Mouse (Mus musculus): Measurements from ENCODE around the gene 4930432M17Rik. TPM values are rescaled to one million over a fixed set of nuclear protein-coding genes. Genes with fewer than 3 reads are reported as not detected.

The 4930432M17Rik gene
- polyA plus RNA-seq (2012; rRNA removed) (not detected in 2 replicates), polyA plus RNA-seq (2014; fragmentation: Nextera tagmentation; extraction: Ambion mirVana) (not detected in 2 replicates)

DNA sequence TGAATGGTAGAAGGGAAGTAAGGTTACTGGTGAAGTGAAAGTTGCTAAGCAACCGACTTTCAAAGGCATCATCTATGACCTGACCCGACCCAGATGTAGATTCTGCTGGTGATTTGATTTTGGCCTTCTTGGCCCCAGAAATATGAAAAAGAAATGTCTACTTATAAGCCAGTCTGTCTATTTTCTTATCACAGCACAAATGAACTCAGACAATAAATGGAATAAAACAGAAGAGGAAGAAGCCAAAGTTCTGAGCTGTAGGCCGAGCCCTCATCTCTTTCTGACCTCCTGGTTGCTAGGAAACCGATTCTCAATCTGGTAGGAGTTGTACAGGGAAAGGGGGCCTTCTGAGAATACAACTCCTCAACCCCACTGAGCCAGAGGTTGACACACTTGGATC lies at the start of gene 4930432M17Rik:
TSS of gene 4930432M17Rik (plus strand) at position 301 of the 400 bp plus-strand sequence.
- Histone ChIP-seq H3K27ac (no peak within 1 kb of the TSS), H3K27me3 (ENCODE audit: control insufficient read depth, insufficient read depth, low read length) (no peaks in the 10 kb centered on the region), H3K9me3 (ENCODE audit: control insufficient read depth, low read length) (no peaks in the 10 kb centered on the region), H3K9ac (replicated peaks) (no peak within 1 kb of the TSS), H3K4me3 (ENCODE audit: insufficient read depth in 1 of 2, low read depth in 2 of 2, low read length in 2 of 2) (no peak within 1 kb of the TSS), H3K4me2 (ENCODE audit: low read depth) (no peak within 1 kb of the TSS), H3K36me3 (replicated peaks; ENCODE audit: control insufficient read depth, insufficient read depth, low read depth) (no peaks in the 10 kb centered on the region), H3K4me1 (replicated peaks; ENCODE audit: control insufficient read depth in 2 of 2, insufficient read depth in 2 of 2, low read length in 1 of 2) (no peaks in the 10 kb centered on the region)
- TF ChIP-seq EP300 (IDR thresholded peaks at IDR 0.05; ENCODE audit: low read depth) (no peak), CTCF (IDR thresholded peaks at IDR 0.05; ENCODE audit: low read depth) (no peak)
- 51% methylated on average over 4 of the region's 4 CpGs for WGBS (ENCODE audit: insufficient replicate concordance)
- no peak for ATAC-seq (ENCODE audit: insufficient read depth)
- no peak for DNase-seq (ENCODE audit: low read depth in 3 of 3, low spot score in 3 of 3)

DNA sequence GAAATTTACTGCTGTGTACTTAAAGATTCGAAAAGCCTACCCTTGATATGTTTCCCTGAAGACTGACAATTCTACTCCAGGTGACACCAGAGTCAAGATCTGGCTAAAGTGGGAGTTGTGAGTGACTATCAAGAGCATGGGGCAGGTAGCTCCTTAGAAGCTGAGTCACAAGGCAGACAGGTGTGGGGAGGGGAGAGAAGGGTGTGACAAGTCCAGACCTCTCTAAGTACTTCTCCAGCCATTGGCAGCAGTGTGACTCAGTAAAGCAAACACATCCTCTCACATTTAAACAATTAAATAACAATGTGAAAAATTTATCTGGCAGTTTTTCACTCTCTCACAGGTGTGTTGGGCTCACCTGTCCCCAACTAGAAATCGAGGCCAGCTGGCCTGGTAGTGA lies 44.9 kb upstream of the 4930432M17Rik start:
- ATAC-seq (ENCODE audit: insufficient read depth) (no peak), DNase-seq (ENCODE audit: low read depth in 3 of 3, low spot score in 3 of 3) (no peak)
- no peak overlapping the region for H3K4me2 ChIP-seq (ENCODE audit: low read depth)
- no peaks in the 10 kb centered on the region for H3K9me3 ChIP-seq (ENCODE audit: control insufficient read depth, low read length)
- TF ChIP-seq CTCF (IDR thresholded peaks at IDR 0.05; ENCODE audit: low read depth) (no peak), EP300 (IDR thresholded peaks at IDR 0.05; ENCODE audit: low read depth) (no peak)
- no peaks in the 10 kb centered on the region for H3K27me3 ChIP-seq (ENCODE audit: control insufficient read depth, insufficient read depth, low read length)
- no peak overlapping the region for H3K9ac ChIP-seq (replicated peaks)
- 49% methylated on average over 2 of the region's 2 CpGs for WGBS (ENCODE audit: insufficient replicate concordance)
- no peak overlapping the region for H3K4me3 ChIP-seq (ENCODE audit: insufficient read depth in 1 of 2, low read depth in 2 of 2, low read length in 2 of 2)
- H3K36me3 ChIP-seq (replicated peaks; ENCODE audit: control insufficient read depth, insufficient read depth, low read depth): no peaks in the 10 kb centered on the region
- no peak overlapping the region for H3K27ac ChIP-seq
- no peaks in the 10 kb centered on the region for H3K4me1 ChIP-seq (replicated peaks; ENCODE audit: control insufficient read depth in 2 of 2, insufficient read depth in 2 of 2, low read length in 1 of 2)

DNA sequence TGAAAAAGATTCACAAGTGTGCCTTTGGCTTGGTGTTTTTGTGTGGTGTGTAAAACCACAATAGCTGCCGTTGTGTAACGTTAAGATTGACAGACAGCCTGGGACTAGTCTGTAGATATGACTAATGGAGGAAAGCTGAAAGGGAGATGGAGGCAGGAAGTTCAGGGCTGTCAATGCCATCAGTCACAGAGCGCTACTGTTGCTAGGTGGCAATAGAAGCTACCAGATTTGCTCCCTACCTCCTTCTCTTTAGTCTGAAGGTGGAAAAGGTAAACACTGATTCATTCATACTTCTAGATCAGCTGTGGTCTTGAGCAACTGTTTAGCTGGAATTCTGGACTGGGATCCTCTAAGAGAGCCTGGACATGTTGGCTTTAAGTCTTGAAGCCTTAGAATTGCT lies 44.3 kb upstream of the 4930432M17Rik start:
- Histone ChIP-seq H3K4me2 (ENCODE audit: low read depth) (no peak overlapping the region), H3K27me3 (ENCODE audit: control insufficient read depth, insufficient read depth, low read length) (no peaks in the 10 kb centered on the region), H3K4me1 (replicated peaks; ENCODE audit: control insufficient read depth in 2 of 2, insufficient read depth in 2 of 2, low read length in 1 of 2) (no peaks in the 10 kb centered on the region), H3K9me3 (ENCODE audit: control insufficient read depth, low read length) (no peaks in the 10 kb centered on the region), H3K27ac (no peak overlapping the region), H3K36me3 (replicated peaks; ENCODE audit: control insufficient read depth, insufficient read depth, low read depth) (no peaks in the 10 kb centered on the region), H3K9ac (replicated peaks) (no peak overlapping the region), H3K4me3 (ENCODE audit: insufficient read depth in 1 of 2, low read depth in 2 of 2, low read length in 2 of 2) (no peak overlapping the region)
- no peak for DNase-seq (ENCODE audit: low read depth in 3 of 3, low spot score in 3 of 3)
- no peak for ATAC-seq (ENCODE audit: insufficient read depth)
- WGBS (ENCODE audit: insufficient replicate concordance): 23% methylated on average over 3 of the region's 3 CpGs
- no peak for TF ChIP-seq CTCF (IDR thresholded peaks at IDR 0.05; ENCODE audit: low read depth)
- no peak for TF ChIP-seq EP300 (IDR thresholded peaks at IDR 0.05; ENCODE audit: low read depth)

DNA sequence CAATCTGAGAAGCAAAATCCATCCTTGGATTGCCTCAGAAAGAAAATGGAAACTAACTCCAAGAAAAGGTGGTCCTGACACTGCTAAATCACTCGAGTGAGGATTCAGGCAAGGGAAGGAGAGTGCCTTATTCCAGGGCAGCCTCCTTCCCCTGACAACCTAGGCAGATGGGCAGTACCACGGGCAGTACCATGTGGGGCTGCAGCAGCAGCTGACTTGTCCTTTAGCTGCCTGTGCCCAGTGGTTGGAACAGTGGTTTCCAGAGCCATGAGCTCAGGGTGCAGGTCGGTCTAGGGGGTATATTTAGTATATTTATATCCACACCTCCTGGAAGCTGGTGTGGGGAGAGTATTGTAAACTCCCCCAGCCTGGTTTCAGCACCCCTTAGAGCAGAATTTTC lies 42.3 kb upstream of the 4930432M17Rik start:
- no peaks in the 10 kb centered on the region for H3K4me1 ChIP-seq (replicated peaks; ENCODE audit: control insufficient read depth in 2 of 2, insufficient read depth in 2 of 2, low read length in 1 of 2)
- no peaks in the 10 kb centered on the region for H3K27me3 ChIP-seq (ENCODE audit: control insufficient read depth, insufficient read depth, low read length)
- no peak for DNase-seq (ENCODE audit: low read depth in 3 of 3, low spot score in 3 of 3)
- no peak overlapping the region for H3K4me3 ChIP-seq (ENCODE audit: insufficient read depth in 1 of 2, low read depth in 2 of 2, low read length in 2 of 2)
- no peak overlapping the region for H3K27ac ChIP-seq
- no peaks in the 10 kb centered on the region for H3K36me3 ChIP-seq (replicated peaks; ENCODE audit: control insufficient read depth, insufficient read depth, low read depth)
- TF ChIP-seq EP300 (IDR thresholded peaks at IDR 0.05; ENCODE audit: low read depth): no peak
- TF ChIP-seq CTCF (IDR thresholded peaks at IDR 0.05; ENCODE audit: low read depth): no peak
- H3K9ac ChIP-seq (replicated peaks): no peak overlapping the region
- ATAC-seq (ENCODE audit: insufficient read depth): no peak
- no peak overlapping the region for H3K4me2 ChIP-seq (ENCODE audit: low read depth)
- no peaks in the 10 kb centered on the region for H3K9me3 ChIP-seq (ENCODE audit: control insufficient read depth, low read length)
- WGBS (ENCODE audit: insufficient replicate concordance): 42% methylated on average over 3 of the region's 3 CpGs

DNA sequence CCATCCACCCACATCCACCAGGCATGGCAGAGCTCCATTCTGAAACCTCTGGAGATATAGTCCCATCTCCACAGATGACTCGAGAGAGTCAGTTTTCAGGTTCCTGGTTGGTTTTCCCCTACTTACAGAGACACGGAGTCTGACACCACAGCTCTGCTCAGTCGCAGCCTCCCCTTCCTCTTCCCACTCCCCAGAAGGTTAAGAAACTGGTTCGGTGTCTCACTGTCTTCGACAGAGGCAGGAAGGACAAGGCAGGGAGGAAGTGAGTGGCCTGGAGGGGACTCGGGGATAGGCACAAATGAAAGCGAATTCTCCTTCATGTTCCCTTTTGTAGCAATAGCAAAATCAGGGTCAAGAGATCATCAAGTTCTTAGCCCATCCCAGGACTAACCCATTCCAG lies 39.9 kb upstream of the 4930432M17Rik start:
- Histone ChIP-seq H3K4me1 (replicated peaks; ENCODE audit: control insufficient read depth in 2 of 2, insufficient read depth in 2 of 2, low read length in 1 of 2) (no peaks in the 10 kb centered on the region), H3K4me3 (ENCODE audit: insufficient read depth in 1 of 2, low read depth in 2 of 2, low read length in 2 of 2) (no peak overlapping the region), H3K27ac (no peak overlapping the region), H3K27me3 (ENCODE audit: control insufficient read depth, insufficient read depth, low read length) (no peaks in the 10 kb centered on the region), H3K36me3 (replicated peaks; ENCODE audit: control insufficient read depth, insufficient read depth, low read depth) (no peaks in the 10 kb centered on the region), H3K9ac (replicated peaks) (no peak overlapping the region), H3K9me3 (ENCODE audit: control insufficient read depth, low read length) (no peaks in the 10 kb centered on the region), H3K4me2 (ENCODE audit: low read depth) (no peak overlapping the region)
- ATAC-seq (ENCODE audit: insufficient read depth) (no peak), DNase-seq (ENCODE audit: low read depth in 3 of 3, low spot score in 3 of 3) (peak in 1 of 3 experiments; percentile 17)
- WGBS (ENCODE audit: insufficient replicate concordance): 13% methylated on average over 7 of the region's 7 CpGs
- TF ChIP-seq CTCF (IDR thresholded peaks at IDR 0.05; ENCODE audit: low read depth) (no peak), EP300 (IDR thresholded peaks at IDR 0.05; ENCODE audit: low read depth) (no peak)
